Mouse (Mus musculus) leukemia stem cell, adult 10-12 weeks (primary cell): Measurements from ENCODE around the gene Tmem255b. TPM values are rescaled to one million over a fixed set of nuclear protein-coding genes. Genes with fewer than 3 reads are reported as not detected.

Experiments
- polyA plus RNA-seq: library from polyadenylated mRNA; stranded (reverse); fragments of >175 nt; gene quantifications from 2 replicates; pipeline ENCODE4 v1.2.3, GENCODE M21; 2012; ENCODE audit warnings: low replicate concordance

Gene Tmem255b
- not detected in 2 replicates for polyA plus RNA-seq

GRCm38 (mm10) chr8:13434889-13435288, at the start of gene Tmem255b:
TSS of gene Tmem255b (plus strand) at chr8:13435189.

DNA sequence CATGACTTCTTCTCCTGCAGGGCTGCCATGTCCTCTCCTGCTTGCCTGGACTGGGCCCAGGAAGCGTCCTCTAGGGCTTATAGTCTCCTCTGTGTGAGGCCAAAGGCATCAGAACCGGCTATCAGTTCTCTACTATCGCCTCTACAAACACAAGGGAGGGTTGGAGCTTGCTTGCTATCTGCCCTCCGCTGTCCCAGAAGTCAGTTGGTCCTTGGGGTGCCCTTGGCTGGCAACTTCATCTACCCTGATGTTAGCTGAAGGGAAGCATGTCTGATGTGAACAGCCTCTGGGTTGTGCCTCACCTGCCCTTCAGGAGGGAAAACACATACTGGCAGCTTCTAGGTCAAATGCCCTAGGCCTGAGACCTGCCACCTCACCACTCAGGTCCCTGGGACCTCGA, 38.3 kb upstream of the Tmem255b start, which contains the start of gene Atp4b:
TSS of gene Atp4b (minus strand) at position 101 of the 400 bp plus-strand sequence.

DNA sequence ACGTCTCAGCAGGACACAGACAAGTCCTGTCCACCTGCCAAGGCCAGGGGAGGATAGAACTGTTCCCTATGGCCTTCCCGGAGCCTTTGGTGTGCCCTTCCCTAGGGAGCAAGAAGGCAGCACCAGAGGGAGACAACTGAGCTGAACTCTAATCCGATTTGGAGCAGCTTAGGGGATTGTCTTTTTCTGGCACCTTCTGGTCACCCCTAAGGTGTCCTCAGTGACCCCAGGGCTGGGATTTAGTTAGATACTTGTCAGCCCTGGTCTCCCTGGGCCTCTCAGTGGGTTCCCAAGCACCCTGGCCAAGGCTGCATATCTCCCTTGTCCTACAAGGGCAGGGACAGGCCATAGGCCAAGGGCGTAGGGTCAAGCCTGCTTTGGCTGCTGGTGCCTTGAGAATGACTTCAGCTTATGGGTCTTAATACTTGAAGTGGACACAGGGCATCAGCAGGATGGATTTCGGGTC, 30.3 kb upstream of the Tmem255b start, which contains the start of gene Grk1:
TSS of gene Grk1 (plus strand) at position 416 of the 466 bp plus-strand sequence.

DNA sequence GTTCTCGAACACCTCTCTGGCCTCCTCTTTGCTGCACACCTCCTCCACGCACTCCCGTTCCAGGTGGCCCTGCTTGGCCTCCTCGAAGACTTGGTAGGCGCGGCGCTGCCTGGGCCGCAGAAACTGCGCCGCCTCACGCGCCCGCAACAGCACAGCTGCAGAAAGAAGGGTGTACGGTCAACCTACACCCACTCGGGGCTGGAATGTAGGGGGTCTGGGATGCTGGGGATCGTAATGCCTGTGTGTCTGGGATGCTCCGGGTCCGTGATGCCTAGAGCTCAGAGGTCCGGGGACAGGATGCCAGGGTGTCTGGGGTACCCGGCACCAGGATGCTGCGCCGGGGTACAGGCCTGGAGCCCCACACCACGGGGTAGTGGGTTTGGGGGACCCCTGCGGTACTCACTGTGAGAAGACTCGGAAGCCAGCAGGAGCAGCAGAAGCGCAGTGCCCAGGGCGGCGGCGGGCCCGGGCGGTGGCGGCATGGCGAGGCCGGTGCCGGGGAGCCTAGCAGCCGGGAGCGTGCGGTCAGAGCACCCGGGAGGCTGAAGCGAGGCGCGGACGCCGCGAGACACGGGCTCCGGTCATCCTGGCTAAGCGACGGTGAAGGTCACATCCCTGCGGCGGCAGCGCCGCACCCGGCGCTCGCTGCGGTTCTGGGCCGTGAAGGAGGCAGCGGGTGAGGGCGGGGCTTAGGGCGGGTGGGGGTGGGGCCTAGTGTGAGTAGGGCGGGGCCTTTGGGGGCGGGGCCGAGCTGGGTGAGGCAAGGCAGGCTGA, 59.1 kb downstream of the Tmem255b start, which contains the start of gene Gas6:
TSS of gene Gas6 (minus strand) at position 633 of the 774 bp plus-strand sequence.

Other genes with a start within 250 kb of the Tmem255b start
- 7.6 and 10.3 TPM in 2 replicates for gene Grtp1, start 234.6 kb upstream of the Tmem255b start, polyA plus RNA-seq
- gene Adprhl1, start 181.0 kb upstream of the Tmem255b start, polyA plus RNA-seq, result not detected in 2 replicates
- gene Dcun1d2, start 147.1 kb upstream of the Tmem255b start, polyA plus RNA-seq, result 0.43 and 4.0 TPM in 2 replicates
- gene Tmco3, start 147.0 kb upstream of the Tmem255b start, polyA plus RNA-seq, result 4.4 and 13.1 TPM in 2 replicates
- gene Tfdp1, start 96.4 kb upstream of the Tmem255b start, polyA plus RNA-seq, result 13.5 and 32.3 TPM in 2 replicates
- 0.13 TPM in 1 of 2 replicates, not detected in the other for gene Atp4b, start 38.4 kb upstream of the Tmem255b start, polyA plus RNA-seq
- gene Grk1, start 30.1 kb upstream of the Tmem255b start, polyA plus RNA-seq, result not detected in 2 replicates
- gene Gas6, start 59.3 kb downstream of the Tmem255b start, polyA plus RNA-seq, result 2.5 and 2.6 TPM in 2 replicates
- 0.14 and 0.50 TPM in 2 replicates for gene 1700029H14Rik, start 127.3 kb downstream of the Tmem255b start, polyA plus RNA-seq
- 17.3 and 20.8 TPM in 2 replicates for gene Rasa3, start 242.4 kb downstream of the Tmem255b start, polyA plus RNA-seq